Mouse (Mus musculus) G1E (cell line): ENCODE measurements at regions not wholly inside any gene's neighbourhood (a gene's known extent, or its start where the extent isn't known, plus 50 kb on each side); places are given as distances from the start of the nearest gene placed in this dataset.

Experiments
- CTCF ChIP-seq: IDR thresholded peaks from 2 replicates; pipeline ENCODE4 v1.5.1; 2012; ENCODE audit warnings: low read depth, low read length, inconsistent platforms, mixed read lengths
- GATA1 ChIP-seq: IDR thresholded peaks from 2 replicates; pipeline ENCODE4 v1.6.1; 2012; ENCODE audit warnings: borderline replicate concordance, low read length, inconsistent platforms, mixed read lengths

DNA sequence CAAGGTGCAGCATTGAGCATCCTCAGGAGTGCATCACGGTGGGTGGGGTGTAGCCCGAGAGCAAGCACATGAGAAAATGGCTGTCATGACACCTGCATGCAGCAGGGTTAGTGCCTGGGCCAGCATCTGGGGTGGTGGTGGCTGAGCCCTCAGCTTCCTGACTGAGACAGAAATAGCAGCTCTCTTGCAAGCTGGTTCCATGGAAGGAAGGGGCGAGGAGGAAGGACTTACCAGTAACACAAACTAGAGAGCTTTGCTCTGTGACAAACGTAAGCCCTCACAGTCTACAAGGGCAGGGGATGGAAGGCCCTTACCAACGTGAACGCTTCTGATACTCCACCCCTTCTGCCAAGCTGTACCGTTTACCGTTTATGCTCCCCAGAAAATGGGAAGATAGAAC lies 127.0 kb upstream of the Slc22a12 start:
- TF ChIP-seq CTCF (no peak), GATA1 (no peak)
